In genomic region chr13:95965162-95965561, GRCm38 (mm10) we compare ENCODE assay signal across 13 mouse cellular contexts.
A peak's percentile ranks its signal among the peaks of the same experiment; 100 is the strongest.
DNase-seq lines count a peak whose midpoint lies in the region; ATAC-seq and TF ChIP-seq lines count a peak whose summit lies in the region.
"Had no signal": no experiment of that assay in that cellular context is flagged by ENCODE, and none has a peak within 500 bp of the region (broad histone marks: within the 10 kb centered on the region; RNA-seq: fewer than 3 reads in every experiment).

No protein-coding gene starts in this region.

- peaks cover 49% of the 10 kb centered on the region for H3K4me1 ChIP-seq in heart, embryonic 13.5 days
- H3K4me1 ChIP-seq in liver, adult 2 months (ENCODE audit: control insufficient read depth, insufficient read depth, low read length): no peaks in the 10 kb centered on the region

- no peak overlapping the region for H3K4me3 ChIP-seq in heart, embryonic 13.5 days
- no peak overlapping the region for H3K4me3 ChIP-seq in liver, adult 2 months (ENCODE audit: insufficient read depth, low read depth, low read length)

- no peak for ATAC-seq in heart, embryonic 13.5 days (ENCODE audit: extremely low read depth, insufficient number of reproducible peaks, low FRiP score, low TSS enrichment)
- ATAC-seq in common myeloid progenitor, adult 5-6 weeks (replicated peaks; ENCODE audit: low read depth, poor library complexity, severe bottlenecking): peak; percentile 33

- no peak for TF ChIP-seq POLR2A in liver, adult 2 months (IDR thresholded peaks at IDR 0.05; ENCODE audit: extremely low read depth, insufficient read depth, low read length)

- H3K79me2 ChIP-seq in liver, adult 2 months (ENCODE audit: control insufficient read depth, insufficient read depth, low read length): no peaks in the 10 kb centered on the region

- H3K9ac ChIP-seq in heart, embryonic 13.5 days: no peak overlapping the region
- no peak overlapping the region for H3K9ac ChIP-seq in liver, adult 2 months (ENCODE audit: low read depth, low read length)
- H3K9ac ChIP-seq: forebrain, postnatal 0 days; hindbrain, embryonic 14.5 days had no signal

- 0 out of 2 replicates have a peak, but pooled peaks cover 2% of the 10 kb centered on the region for H3K27me3 ChIP-seq in heart, embryonic 13.5 days (replicated peaks)
- H3K27me3 ChIP-seq in liver, adult 2 months (ENCODE audit: control insufficient read depth, insufficient read depth, low read length): no peaks in the 10 kb centered on the region

- H3K36me3 ChIP-seq in heart, embryonic 13.5 days: no peaks in the 10 kb centered on the region
- H3K36me3 ChIP-seq in liver, adult 2 months (ENCODE audit: control insufficient read depth, insufficient read depth, low read length): no peaks in the 10 kb centered on the region

- 28% methylated on average over 10 of the region's 10 CpGs for WGBS in heart, embryonic 13.5 days
- 73% methylated on average over 10 of the region's 10 CpGs for WGBS in liver, adult 2 months

- no peaks in the 10 kb centered on the region for H3K9me3 ChIP-seq in heart, embryonic 13.5 days

- TF ChIP-seq CTCF in liver, adult 2 months (IDR thresholded peaks at IDR 0.05; ENCODE audit: low read depth, low read length): no peak

- H3K4me2 ChIP-seq in heart, embryonic 13.5 days: peak overlapping the region; percentile 8; the same call in 1 of the 2 replicates
- H3K4me2 ChIP-seq: hindbrain, embryonic 14.5 days had no signal

- DNase-seq in heart, adult 9 months (ENCODE audit: low spot score in 2 of 2): no peak
- peak; percentile 42 for DNase-seq in CD4-positive helper T cell, adult 2 months (ENCODE audit: low read depth, low spot score)
- no peak for DNase-seq in liver, adult 2 months (ENCODE audit: extremely low read depth, low read depth, low spot score)
- no peak for DNase-seq in cerebellum, adult 18-20 months
- DNase-seq in adrenal gland, postnatal 4 days (ENCODE audit: low spot score in 2 of 2): no peak
- DNase-seq in layer of hippocampus, postnatal 36 days: no peak
- DNase-seq: gastrocnemius, postnatal 36 days; kidney, postnatal 4 days had no signal

- peak overlapping the region; percentile 57; the same call in 1 of the 2 replicates for H3K27ac ChIP-seq in heart, embryonic 13.5 days (replicated peaks)
- H3K27ac ChIP-seq in liver, adult 2 months (replicated peaks; ENCODE audit: insufficient read depth, low read depth, low read length): 0 out of 2 replicates have a peak overlapping the region, but pooled peaks have one; percentile 34
- H3K27ac ChIP-seq: macrophage had no signal
